Mouse (Mus musculus): ENCODE measurements around the gene Gcgr. TPM values are rescaled to one million over a fixed set of nuclear protein-coding genes. Genes with fewer than 3 reads are reported as not detected.
"Not testable (repeated sequence)": the region's sequence is repeated elsewhere in the genome, so short reads cannot be mapped to it uniquely, and the experiment has no call there.

The Gcgr gene
- polyA plus RNA-seq, 2 experiments from 2014 or later, result not detected

- peak; percentile 82 for ATAC-seq
Observed at GRCm38 (mm10) chr11:120572752-120573584, 42.5 kb downstream of the Gcgr start, which contains the start of gene P4hb. P4hb (minus strand) TSS chr11:120573253.

DNA sequence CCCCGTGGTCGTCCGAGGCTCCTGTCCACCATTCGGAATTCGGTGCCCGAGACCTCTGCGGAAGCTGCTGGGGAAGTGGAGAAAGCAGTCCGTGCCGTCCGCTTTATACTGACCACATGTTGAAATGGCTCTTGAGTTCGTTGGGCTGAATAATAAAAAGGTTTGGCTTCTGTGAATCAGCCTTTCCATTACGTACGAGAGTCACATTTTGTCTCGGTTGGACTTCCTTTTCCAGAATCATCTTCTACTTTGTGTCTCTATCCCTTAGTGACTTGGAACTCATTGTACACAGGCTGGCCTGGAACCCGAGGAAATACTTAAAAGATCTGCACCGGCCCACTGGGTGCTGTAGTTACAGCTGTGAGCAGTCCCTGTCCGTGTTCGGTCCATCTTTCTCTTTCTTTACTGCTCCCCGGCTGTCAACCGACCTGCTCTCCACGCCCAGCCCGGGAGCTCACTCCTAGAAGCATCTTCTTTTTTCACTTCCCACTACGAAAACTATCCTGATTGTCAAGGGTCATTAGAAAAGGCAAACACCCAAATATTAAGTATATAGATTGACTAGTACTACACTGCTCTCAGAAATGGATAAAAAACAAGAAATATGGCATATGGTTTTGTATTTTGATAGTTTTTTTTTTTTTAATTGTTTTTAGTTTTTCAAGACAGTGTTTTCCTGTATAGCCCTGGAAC lies 43.2 kb downstream of the Gcgr start:
- peak; percentile 33 for ATAC-seq

DNA sequence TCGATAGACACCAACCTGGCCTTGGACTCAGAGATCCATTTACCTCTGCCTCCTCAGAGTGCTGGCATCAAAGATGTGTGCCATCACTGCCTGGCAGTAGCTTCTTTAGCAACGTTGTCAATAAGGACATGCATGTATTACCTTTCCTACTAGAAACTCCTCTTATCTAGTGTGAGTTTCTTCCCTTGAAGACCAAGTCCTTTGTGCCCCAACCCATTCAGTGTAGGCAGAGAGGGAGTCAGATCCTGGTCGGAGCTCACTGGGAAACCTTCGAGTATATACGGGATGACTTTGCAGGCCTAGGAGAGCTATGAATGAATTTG lies 43.7 kb downstream of the Gcgr start:
- no peak for ATAC-seq

DNA sequence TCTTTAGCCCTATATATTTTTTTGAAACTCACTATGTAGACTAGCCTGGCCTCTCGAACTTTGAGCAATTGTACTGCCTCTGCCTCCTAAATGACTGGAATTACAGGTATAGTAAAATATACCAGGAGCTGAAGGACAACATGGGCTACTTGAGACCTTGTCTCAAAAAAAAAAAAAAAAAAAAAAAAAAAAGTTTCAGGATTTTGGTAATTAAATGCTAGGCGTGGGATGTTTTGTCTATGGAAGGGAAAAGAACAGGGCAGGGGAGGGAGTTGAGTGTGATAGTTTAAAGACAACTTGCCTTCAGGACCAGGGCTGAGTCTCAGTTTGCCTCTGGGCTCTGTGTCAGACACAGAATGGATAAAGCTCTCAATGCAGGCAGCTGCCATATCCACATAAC lies 44.5 kb downstream of the Gcgr start:
- ATAC-seq, result no peak

- no peak for ATAC-seq
Observed at GRCm38 (mm10) chr11:120575940-120576339, 45.4 kb downstream of the Gcgr start.

- ATAC-seq, result no peak
Observed at GRCm38 (mm10) chr11:120576365-120576981, 46.0 kb downstream of the Gcgr start.

GRCm38 (mm10) chr11:120577211-120578023 lies 46.9 kb downstream of the Gcgr start:
- no peak for ATAC-seq

- no peak for ATAC-seq
Observed at GRCm38 (mm10) chr11:120578024-120578693, 47.7 kb downstream of the Gcgr start.

DNA sequence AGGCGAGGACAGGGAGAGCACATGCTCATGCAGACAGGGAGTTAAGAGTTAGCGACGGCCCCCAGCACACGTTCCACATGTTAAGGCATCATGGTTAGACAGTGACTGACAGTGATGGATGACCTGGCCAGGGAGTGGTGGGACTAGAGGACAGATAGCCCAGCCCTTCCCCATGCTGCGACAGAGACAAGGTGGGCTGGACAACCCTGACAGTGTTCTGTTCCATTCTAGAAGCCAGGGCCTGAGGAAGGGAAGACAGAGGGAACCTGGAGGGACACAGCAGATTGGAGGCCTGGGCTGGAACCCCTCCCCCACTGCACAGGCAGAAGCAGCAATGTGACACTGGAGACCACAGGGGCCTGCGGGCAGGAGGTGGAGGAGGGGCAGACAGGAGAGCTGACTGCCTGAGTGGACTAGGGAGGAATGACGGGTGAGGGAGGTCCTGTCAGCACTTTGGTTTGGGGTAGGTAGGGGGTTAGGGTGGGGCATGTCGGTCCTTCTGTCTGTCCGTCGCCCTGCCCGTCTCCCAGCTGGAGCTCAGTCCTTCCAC lies 48.3 kb downstream of the Gcgr start:
- no peak for ATAC-seq

DNA sequence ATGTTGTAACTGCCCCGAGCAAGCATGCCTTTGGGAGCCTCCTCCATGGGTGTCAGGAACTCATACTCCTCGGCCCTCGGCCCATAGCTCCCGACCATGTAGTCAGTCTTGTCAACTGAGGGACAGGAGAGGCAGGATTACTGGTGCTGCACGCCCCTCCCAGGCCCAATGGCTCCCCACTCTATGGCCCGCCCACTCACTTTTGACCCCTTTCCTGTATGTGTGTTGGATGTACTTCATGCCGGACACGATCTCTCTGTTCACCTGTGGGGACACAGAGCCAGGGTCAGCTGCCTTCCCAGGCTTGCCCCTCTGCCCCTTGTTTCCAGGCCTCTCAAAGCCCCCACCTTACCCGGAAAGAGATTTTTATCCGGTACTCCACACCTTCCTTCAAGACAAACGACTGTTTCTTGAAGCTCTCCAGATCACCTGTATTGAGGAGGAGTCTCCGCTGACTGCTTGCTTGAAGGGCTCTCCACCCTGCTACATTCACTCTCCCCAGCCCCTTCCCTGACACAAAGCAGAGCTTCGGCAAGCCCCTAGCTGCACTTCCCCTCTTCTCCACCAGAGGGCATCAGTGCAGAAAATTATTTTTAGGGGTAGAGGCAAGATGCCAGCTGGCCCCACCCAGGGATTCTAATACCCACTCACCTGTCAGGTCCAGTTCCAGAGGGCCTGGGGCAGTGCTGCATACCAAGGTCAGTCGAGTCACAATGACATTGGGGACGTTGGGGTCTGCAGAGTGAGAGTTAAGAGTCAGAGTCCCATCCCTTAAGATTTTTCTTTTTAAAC lies 49.0 kb downstream of the Gcgr start:
- ATAC-seq, result no peak

DNA sequence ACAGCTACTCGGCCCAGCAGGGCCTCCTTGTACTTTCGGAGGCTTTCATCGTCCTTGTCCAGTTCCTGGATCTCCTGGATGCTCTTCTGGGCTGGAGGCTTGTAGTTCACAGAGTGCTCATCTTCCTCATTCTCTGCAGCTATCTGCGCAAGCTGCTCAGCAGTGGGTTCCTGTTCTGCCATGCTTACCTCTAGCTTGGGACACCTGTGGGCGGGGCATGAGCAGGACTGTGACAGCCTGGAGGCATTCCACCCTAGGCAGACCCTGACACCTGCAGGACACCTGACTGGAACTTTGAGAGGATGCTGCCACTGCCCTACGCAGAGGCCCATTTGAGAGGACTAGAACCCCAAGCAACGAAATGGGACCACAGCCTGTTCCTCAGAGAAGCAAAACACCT lies 49.7 kb downstream of the Gcgr start:
- no peak for ATAC-seq

GRCm38 (mm10) chr11:120580871-120581331 lies 50.4 kb downstream of the Gcgr start:
- peak; percentile 24 for ATAC-seq

DNA sequence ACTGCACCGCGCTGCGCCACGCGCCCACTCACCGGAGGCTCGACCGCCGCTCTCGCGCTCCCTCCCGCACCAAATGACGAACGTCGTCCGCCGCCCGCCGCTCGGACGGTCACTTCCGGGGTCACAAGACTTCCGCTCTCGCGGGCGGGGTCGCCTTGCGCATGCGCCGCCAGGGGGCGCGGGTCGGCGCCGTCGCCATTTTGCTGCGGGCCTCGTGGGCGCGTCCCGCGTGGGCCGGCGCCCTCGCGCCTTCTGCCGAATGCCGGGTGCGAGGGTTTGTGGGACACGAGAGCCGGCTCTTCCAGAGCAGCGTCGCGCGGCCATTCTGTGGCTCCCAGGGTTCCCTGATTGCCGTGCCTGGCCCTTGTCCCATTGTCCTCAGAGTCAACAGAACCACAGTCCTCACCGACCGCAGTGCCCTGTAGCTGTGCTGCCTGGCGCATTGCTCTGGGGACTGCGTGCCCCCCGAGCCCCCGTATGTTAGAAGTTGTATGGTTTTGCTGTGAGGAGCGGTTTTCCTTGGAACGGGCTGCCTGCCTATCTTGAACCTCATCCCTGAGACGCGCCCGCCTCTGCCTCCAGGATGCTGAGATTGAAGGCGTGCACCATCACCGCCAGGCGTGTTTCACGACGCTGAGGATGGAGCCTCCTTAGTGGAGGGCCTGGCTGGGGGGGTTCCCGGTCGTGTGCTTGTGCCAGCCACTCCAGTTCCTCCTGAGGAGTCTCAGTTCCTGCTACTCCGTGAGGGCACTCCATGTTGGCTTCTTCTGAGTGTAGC lies 51.2 kb downstream of the Gcgr start, which contains the start of gene Arhgdia:
Gene Arhgdia, minus strand, starts transcription at position 135 of the 778 bp plus-strand sequence.
- ATAC-seq, result peak; percentile 62

DNA sequence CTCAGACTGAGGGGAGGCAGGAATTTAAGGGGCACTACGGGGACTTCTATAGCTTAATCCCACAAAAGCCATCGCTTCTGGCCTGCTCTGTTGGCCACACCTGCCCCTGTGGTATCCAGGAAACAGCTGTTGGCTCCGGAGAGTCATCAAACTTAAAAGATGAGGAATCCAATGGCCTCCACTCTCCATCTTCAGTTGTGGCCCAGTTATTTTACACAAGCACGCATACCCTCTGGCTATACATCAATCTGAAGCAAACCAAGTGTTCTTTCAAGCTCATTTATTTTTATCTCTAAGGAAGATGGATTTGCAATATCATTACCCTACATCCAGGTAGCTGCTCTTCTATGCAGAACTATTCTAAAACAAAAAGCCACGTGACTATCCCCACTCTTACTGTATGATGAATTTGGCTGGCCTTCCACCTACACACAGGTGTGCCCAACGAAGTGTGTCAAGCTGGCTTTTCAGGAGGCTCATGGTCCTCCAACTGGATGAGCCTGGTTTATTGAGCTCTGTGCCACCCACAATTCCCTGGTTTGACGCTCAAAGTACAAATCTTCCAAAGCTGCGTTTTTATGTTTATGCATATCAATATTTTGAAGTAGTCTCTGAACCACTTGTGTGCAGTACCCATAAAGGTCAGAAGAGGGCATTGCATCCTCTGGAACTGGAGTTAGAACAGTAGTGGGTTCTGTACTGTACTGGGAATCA lies 51.9 kb downstream of the Gcgr start:
- peak; percentile 42 for ATAC-seq

GRCm38 (mm10) chr11:120582982-120583293 lies 52.4 kb downstream of the Gcgr start:
- not testable (repeated sequence) for ATAC-seq

GRCm38 (mm10) chr11:120583937-120584336 lies 53.4 kb downstream of the Gcgr start:
- ATAC-seq, result no peak

DNA sequence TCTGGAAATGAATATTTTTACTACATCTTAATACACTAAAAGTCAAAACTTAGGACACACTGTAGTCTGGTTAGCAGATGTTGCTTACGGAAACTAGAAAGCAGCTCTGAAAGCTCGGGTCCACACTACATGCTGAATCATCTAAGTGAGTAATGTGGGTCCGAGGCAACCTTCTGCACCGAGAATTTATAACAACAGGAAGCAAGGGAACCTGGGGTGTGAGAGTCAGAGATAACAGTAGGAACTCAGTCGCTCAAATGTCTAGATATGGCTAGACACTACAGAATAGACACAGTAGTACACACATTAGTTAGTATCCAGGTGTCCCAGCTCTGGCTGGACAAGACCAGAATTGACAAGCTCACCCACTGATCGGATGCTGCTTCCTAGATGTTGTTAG lies 58.0 kb downstream of the Gcgr start:
- ATAC-seq, result no peak

All from CD4-positive, CD25-positive, alpha-beta regulatory T cell, adult 4 months (primary cell).